Mouse (Mus musculus): ENCODE results near the gene Tnfsfm13.

DNA sequence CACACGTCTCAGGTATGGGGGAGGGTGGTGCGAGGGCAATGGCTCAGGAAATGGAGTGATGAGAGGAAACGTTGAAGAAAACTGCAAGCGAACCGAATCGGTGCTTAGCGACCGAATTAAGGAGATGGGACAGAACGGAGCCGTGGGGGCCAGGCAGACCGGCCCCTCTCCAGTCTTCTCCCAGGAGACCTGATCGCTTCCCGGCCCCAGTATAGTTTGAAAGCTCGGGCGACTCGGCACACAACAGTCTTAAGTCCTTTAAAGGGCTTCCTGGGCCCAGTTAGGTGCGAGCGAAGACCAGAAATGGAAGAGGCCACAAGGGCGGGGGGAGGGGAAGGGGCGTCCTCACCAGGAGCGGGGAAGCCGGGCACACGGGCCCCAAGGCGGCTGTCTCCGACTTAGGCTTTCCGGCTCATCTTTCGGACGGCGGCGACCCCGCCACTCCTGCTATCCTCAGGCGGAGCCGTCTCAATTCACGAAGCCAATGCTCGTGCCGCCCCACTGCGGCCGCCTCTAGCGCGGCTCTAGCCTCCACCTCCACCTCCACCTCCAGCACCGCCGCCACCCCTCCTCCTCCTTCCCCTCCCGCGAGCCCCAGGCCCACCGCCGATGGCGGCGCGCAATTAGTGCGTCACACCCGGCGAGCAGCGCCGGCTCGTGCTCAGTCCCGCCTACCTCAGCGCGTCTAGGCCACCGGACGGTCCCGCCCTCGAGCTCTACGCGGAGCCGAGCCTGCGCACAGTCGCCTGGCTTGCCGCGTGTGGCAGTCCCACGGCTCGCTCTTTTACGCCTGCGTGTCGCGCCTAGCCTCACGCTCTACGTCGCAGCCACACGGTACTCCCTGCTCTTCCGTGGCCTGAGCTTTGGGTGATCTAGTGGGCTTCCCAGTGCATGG is 14.3 kb downstream of the Tnfsfm13 start, which contains the start of gene Senp3:
- no peak for TF ChIP-seq E2F4 (IDR thresholded peaks at IDR 0.05; ENCODE audit: insufficient read depth)
- TF ChIP-seq POLR2A (IDR thresholded peaks at IDR 0.05; ENCODE audit: insufficient read length, low read depth) = peak; percentile 99
- no peak for TF ChIP-seq USF1 (IDR thresholded peaks at IDR 0.05; ENCODE audit: low read depth)
- no peak for TF ChIP-seq MYOD1 (IDR thresholded peaks at IDR 0.05; ENCODE audit: control insufficient read depth in 1 of 3, insufficient read length in 2 of 3, low read depth in 2 of 3)
- no peak for TF ChIP-seq MAX (IDR thresholded peaks at IDR 0.05; ENCODE audit: low read depth)
- no peak for TF ChIP-seq CEBPB (IDR thresholded peaks at IDR 0.05; ENCODE audit: insufficient read depth, poor library complexity, severe bottlenecking)
- no peak for TF ChIP-seq TCF3 (IDR thresholded peaks at IDR 0.05; ENCODE audit: insufficient read length, low read depth)
- no peak for TF ChIP-seq MYOG (IDR thresholded peaks at IDR 0.05; ENCODE audit: control insufficient read depth in 1 of 3, insufficient read depth in 1 of 3, insufficient read length in 2 of 3, low read depth in 2 of 3)
- no peak for TF ChIP-seq TCF12 (IDR thresholded peaks at IDR 0.05; ENCODE audit: insufficient read depth, poor library complexity, severe bottlenecking)
- TF ChIP-seq POLR2AphosphoS2 (IDR thresholded peaks at IDR 0.05; ENCODE audit: insufficient read length, low read depth) = peak; percentile 99
